Mouse (Mus musculus) CH12.LX (cell line): ENCODE measurements around the gene Col23a1. TPM values are rescaled to one million over a fixed set of nuclear protein-coding genes. Genes with fewer than 3 reads are reported as not detected.

Experiments used
- DNase-seq: peaks from one replicate; pipeline ENCODE4 v3.0.0-alpha.2; 2013; ENCODE audit errors: extremely low read depth
- H3K27ac ChIP-seq: 2 replicates; pipeline ENCODE4 v1.5.1; 2012; ENCODE audit warnings: low read depth, mild to moderate bottlenecking, control low read depth, moderate library complexity; ENCODE audit not compliant: insufficient read depth
- H3K27me3 ChIP-seq: replicated peaks from 2 replicates; pipeline ENCODE3; 2012; ENCODE audit warnings: inconsistent platforms
- H3K36me3 ChIP-seq, 2 experiments: replicated peaks in 1 of 2; 2 replicates each; pipeline versions ENCODE3 to v1.6.1; 2012; ENCODE audit warnings: inconsistent platforms in 1 of 2, low read length in 1 of 2, mild to moderate bottlenecking in 1 of 2, mixed read lengths in 1 of 2, moderate library complexity in 1 of 2; ENCODE audit not compliant: control insufficient read depth in 1 of 2, insufficient read depth in 1 of 2
- H3K4me1 ChIP-seq, 2 experiments: 2 replicates each; pipeline ENCODE4 v1.6.1; 2012; ENCODE audit warnings: inconsistent platforms in 1 of 2, moderate library complexity in 1 of 2; ENCODE audit not compliant: insufficient read depth in 2 of 2, control insufficient read depth in 1 of 2
- H3K4me2 ChIP-seq: 2 replicates; pipeline ENCODE4 v1.6.1; 2012; ENCODE audit warnings: low read depth, mild to moderate bottlenecking, control low read depth; ENCODE audit not compliant: poor library complexity, insufficient read depth, severe bottlenecking
- H3K4me3 ChIP-seq, 3 experiments: fragments of 150-350 bp in 1 of 3; sonication (generic) in 1 of 3; replicated peaks in 1 of 3; 2 replicates each; pipeline versions ENCODE3 to v1.5.1; 2011 to 2012; ENCODE audit warnings: low read depth in 2 of 3, low read length in 2 of 3, mild to moderate bottlenecking in 2 of 3, moderate library complexity in 2 of 3, control low read depth in 1 of 3, improper control_type of control experiment in 1 of 3, inconsistent platforms in 1 of 3, mixed read lengths in 1 of 3; ENCODE audit not compliant: poor library complexity in 1 of 3
- H3K79me2 ChIP-seq: replicated peaks from 2 replicates; pipeline ENCODE4 v1.6.1; 2012; ENCODE audit warnings: mild to moderate bottlenecking, moderate library complexity; ENCODE audit not compliant: control insufficient read depth, poor library complexity, insufficient read depth, severe bottlenecking; ENCODE audit errors: extremely low read depth
- H3K9ac ChIP-seq: 2 replicates; pipeline ENCODE4 v1.6.1; 2012; ENCODE audit warnings: low read depth, mild to moderate bottlenecking, control low read depth, moderate library complexity; ENCODE audit not compliant: insufficient read depth
- H3K9me3 ChIP-seq: replicated peaks from 2 replicates; pipeline ENCODE3; 2012; ENCODE audit warnings: low read length, inconsistent platforms, mixed read lengths
- BHLHE40 ChIP-seq: IDR thresholded peaks from 2 replicates; pipeline ENCODE4 v1.6.1; 2011; ENCODE audit warnings: mild to moderate bottlenecking, low read depth, low read length, improper control_type of control experiment
- CHD1 ChIP-seq: IDR thresholded peaks from 2 replicates; pipeline ENCODE4 v1.6.1; 2012; ENCODE audit warnings: low read depth, low read length, improper control_type of control experiment, inconsistent platforms
- CTCF ChIP-seq, 2 experiments: IDR thresholded peaks in 1 of 2; conservative IDR thresholded peaks in 1 of 2; 2 replicates each; pipeline ENCODE4 v1.5.1; 2011 to 2012; ENCODE audit warnings: low read depth in 2 of 2, low read length in 2 of 2, improper control_type of control experiment in 1 of 2, inconsistent platforms in 1 of 2, mild to moderate bottlenecking in 1 of 2, moderate library complexity in 1 of 2
- ELF1 ChIP-seq: IDR thresholded peaks from 2 replicates; pipeline ENCODE4 v1.6.1; 2014; ENCODE audit warnings: low read depth, mild to moderate bottlenecking, inconsistent platforms, low read length, improper control_type of control experiment
- GABPA ChIP-seq: IDR thresholded peaks from 2 replicates; pipeline ENCODE4 v1.6.1; 2012; ENCODE audit warnings: low read depth, low read length, improper control_type of control experiment, inconsistent platforms; ENCODE audit not compliant: insufficient replicate concordance
- HCFC1 ChIP-seq: IDR thresholded peaks from 2 replicates; pipeline ENCODE4 v1.6.1; 2012; ENCODE audit warnings: low read depth, mild to moderate bottlenecking, inconsistent platforms, low read length, improper control_type of control experiment
- KAT2A ChIP-seq: IDR thresholded peaks from 2 replicates; pipeline ENCODE4 v1.6.1; 2012; ENCODE audit warnings: low read length, improper control_type of control experiment, inconsistent platforms; ENCODE audit not compliant: insufficient replicate concordance
- MAFK ChIP-seq: IDR thresholded peaks from 2 replicates; pipeline ENCODE4 v1.6.1; 2011; ENCODE audit warnings: low read length, improper control_type of control experiment; ENCODE audit not compliant: insufficient replicate concordance
- MAZ ChIP-seq: IDR thresholded peaks from 2 replicates; pipeline ENCODE4 v1.6.1; 2012; ENCODE audit warnings: low read depth, mild to moderate bottlenecking, inconsistent platforms, low read length, improper control_type of control experiment, moderate library complexity
- MXI1 ChIP-seq: IDR thresholded peaks from 2 replicates; pipeline ENCODE4 v1.6.1; 2011; ENCODE audit warnings: mild to moderate bottlenecking, low read depth, low read length, improper control_type of control experiment
- MYC ChIP-seq: IDR thresholded peaks from 2 replicates; pipeline ENCODE4 v1.6.1; 2011; ENCODE audit warnings: low read depth, mild to moderate bottlenecking, improper control_type of control experiment, low read length
- NRF1 ChIP-seq: IDR thresholded peaks from 2 replicates; pipeline ENCODE4 v1.6.1; 2014; ENCODE audit warnings: low read depth, mild to moderate bottlenecking, inconsistent platforms, low read length, improper control_type of control experiment, moderate library complexity
- RCOR1 ChIP-seq: conservative IDR thresholded peaks from 2 replicates; pipeline ENCODE4 v1.6.1; 2012; ENCODE audit warnings: low read depth, mild to moderate bottlenecking, inconsistent platforms, low read length, improper control_type of control experiment
- SIN3A ChIP-seq: IDR thresholded peaks from 2 replicates; pipeline ENCODE4 v1.6.1; 2012; ENCODE audit warnings: low read length, improper control_type of control experiment, inconsistent platforms
- SMC3 ChIP-seq: IDR thresholded peaks from 2 replicates; pipeline ENCODE4 v1.6.1; 2011; ENCODE audit warnings: low read depth, low read length, improper control_type of control experiment
- TCF12 ChIP-seq: IDR thresholded peaks from 2 replicates; pipeline ENCODE4 v1.6.1; 2014; ENCODE audit warnings: low read depth, mild to moderate bottlenecking, inconsistent platforms, low read length, improper control_type of control experiment
- ZC3H11A ChIP-seq: IDR thresholded peaks from 2 replicates; pipeline ENCODE4 v1.6.1; 2012; ENCODE audit warnings: low read depth, mild to moderate bottlenecking, inconsistent platforms, low read length, improper control_type of control experiment
- ZMIZ1 ChIP-seq: IDR thresholded peaks from 2 replicates; pipeline ENCODE4 v1.6.1; 2012; ENCODE audit warnings: low read depth, mild to moderate bottlenecking, inconsistent platforms, low read length, improper control_type of control experiment
- dilution Hi-C: fragments of 300-500 bp; cut with MboI; formaldehyde crosslinking; loops from 2 replicates; pipeline ENCODE4 v1.14.3; 2020; ENCODE audit warnings: low sequenced_read_pairs; ENCODE audit not compliant: extremely low pct_unique_long_range_greater_than_20kb, extremely low pct_ligation_motif_present
- in situ Hi-C: fragments of 300-500 bp; cut with MboI; formaldehyde crosslinking; loops from 3 replicates; pipeline ENCODE4 v1.14.3; 2019; ENCODE audit warnings: low sequenced_read_pairs, low pct_ligation_motif_present, low pct_unique_long_range_greater_than_20kb, mixed read lengths
- polyA plus RNA-seq: library from polyadenylated mRNA; unstranded; fragments of >175 nt; gene quantifications from 2 replicates; pipeline ENCODE4 v1.2.1, GENCODE M21; 2012; ENCODE audit warnings: low read depth; ENCODE audit not compliant: insufficient read length
- total RNA-seq, 2 experiments: library from RNA; depleted of rRNA; stranded (reverse); fragments of 300-350 nt in 1 of 2; fragments of >200 nt in 1 of 2; gene quantifications; 2 replicates each; pipeline ENCODE4 v1.2.3; 2012 to 2014

The Col23a1 gene
- total and polyA plus RNA-seq, 3 experiments = 0.04 to 0.20 (median 0.08) TPM

GRCm38 (mm10) chr11:51494178-51494577 lies 204.5 kb downstream of the Col23a1 start:
- H3K79me2 ChIP-seq = no peaks in the 10 kb centered on the region
- no peak overlapping the region for H3K4me2 ChIP-seq
- H3K9me3 ChIP-seq = peaks cover 4% of the 10 kb centered on the region
- in situ Hi-C loops (no loop called here), dilution Hi-C loops (no loop called here)
- H3K9ac ChIP-seq = no peak overlapping the region
- no peak for TF ChIP-seq KAT2A
- TF ChIP-seq GABPA = no peak
- peak; percentile 25; the same call in 1 of the 2 replicates for TF ChIP-seq BHLHE40
- no peak for TF ChIP-seq MAFK
- TF ChIP-seq MAZ = no peak
- H3K27me3 ChIP-seq = peaks cover 57% of the 10 kb centered on the region
- no peaks in the 10 kb centered on the region for H3K36me3 ChIP-seq
- peaks cover 4 to 7% of the 10 kb centered on the region in 2 experiments; a peak in 3 of 4 replicates for H3K4me1 ChIP-seq
- DNase-seq = no peak
- no peak overlapping the region for H3K27ac ChIP-seq
- no peak overlapping the region for H3K4me3 ChIP-seq

- Histone ChIP-seq H3K79me2 (no peaks in the 10 kb centered on the region), H3K4me3 (no peak overlapping the region), H3K27me3 (peaks cover 53% of the 10 kb centered on the region), H3K4me1 (peaks cover 4 to 7% of the 10 kb centered on the region in 2 experiments; a peak in 3 of 4 replicates), H3K27ac (no peak overlapping the region), H3K4me2 (no peak overlapping the region), H3K9ac (no peak overlapping the region), H3K36me3 (no peaks in the 10 kb centered on the region), H3K9me3 (no peaks in the 10 kb centered on the region)
- dilution Hi-C loops = no loop called here
- no peak for TF ChIP-seq CHD1
- no peak for TF ChIP-seq HCFC1
- no peak for TF ChIP-seq BHLHE40
- no peak for TF ChIP-seq GABPA
- no peak for TF ChIP-seq SIN3A
- no peak for TF ChIP-seq MAZ
- DNase-seq = no peak
- in situ Hi-C loops = no loop called here
Measured at GRCm38 (mm10) chr11:51499776-51500175, 210.1 kb downstream of the Col23a1 start.

- Histone ChIP-seq H3K9me3 (no peaks in the 10 kb centered on the region), H3K27ac (no peak overlapping the region), H3K9ac (no peak overlapping the region)
- in situ Hi-C loops = no loop called here
- TF ChIP-seq NRF1 = no peak
- no peak for TF ChIP-seq ELF1
- TF ChIP-seq TCF12 = no peak
- TF ChIP-seq MAZ = no peak
- TF ChIP-seq SMC3 = no peak
- no peak for TF ChIP-seq ZC3H11A
- no peak for TF ChIP-seq CTCF (conservative IDR thresholded peaks at IDR 0.05 in 1 of 2, IDR thresholded peaks at IDR 0.05 in 1 of 2; ENCODE audit: low read depth in 2 of 2, low read length in 2 of 2)
- no peak for TF ChIP-seq SIN3A
- no peak for TF ChIP-seq ZMIZ1
- TF ChIP-seq GABPA = no peak
- no peak for TF ChIP-seq MYC
- no peak for TF ChIP-seq MXI1
- TF ChIP-seq RCOR1 = no peak
- TF ChIP-seq, all 38 proteins: peak for 0
- DNase-seq = no peak
- H3K36me3 ChIP-seq = no peaks in the 10 kb centered on the region
- peaks cover under 1 to 2% of the 10 kb centered on the region in 2 experiments; a peak in 3 of 4 replicates for H3K4me1 ChIP-seq
- H3K4me3 ChIP-seq = no peak overlapping the region
- peaks cover 47% of the 10 kb centered on the region for H3K27me3 ChIP-seq
- dilution Hi-C loops = no loop called here
- H3K4me2 ChIP-seq = no peak overlapping the region
- no peaks in the 10 kb centered on the region for H3K79me2 ChIP-seq
Measured at GRCm38 (mm10) chr11:51502431-51502851, 212.7 kb downstream of the Col23a1 start.
